Mouse (Mus musculus): ENCODE measurements at regions not wholly inside any gene's neighbourhood (a gene's known extent, or its start where the extent isn't known, plus 50 kb on each side); places are given as distances from the start of the nearest gene placed in this dataset.
A peak's percentile ranks its signal among the peaks of the same experiment; 100 is the strongest.
"Not testable (repeated sequence)": the region's sequence is repeated elsewhere in the genome, so short reads cannot be mapped to it uniquely, and the experiment has no call there.

GRCm38 (mm10) chr12:18606126-18606525, 91.8 kb downstream of the 5730507C01Rik start:
- H3K4me3 ChIP-seq (ENCODE audit: control insufficient read depth, insufficient read depth, low read length); H3K27ac ChIP-seq (ENCODE audit: control insufficient read depth, insufficient read depth, low read length); DNase-seq; H3K4me1 ChIP-seq (replicated peaks; ENCODE audit: control insufficient read depth, insufficient read depth, low read length); H3K27me3 ChIP-seq (ENCODE audit: control insufficient read depth, insufficient read depth, low read length); H3K36me3 ChIP-seq (ENCODE audit: control insufficient read depth, insufficient read depth, low read length): not testable (repeated sequence)

GRCm38 (mm10) chr12:18609835-18610234, 95.5 kb downstream of the 5730507C01Rik start:
- DNase-seq, result peak; percentile 64
- WGBS, result 4% methylated on average over 38 of the region's 38 CpGs
- H3K4me3 ChIP-seq (ENCODE audit: control insufficient read depth, insufficient read depth, low read length), result peak overlapping the region; percentile 61
- no peak for TF ChIP-seq CTCF (IDR thresholded peaks at IDR 0.05; ENCODE audit: borderline replicate concordance, control insufficient read depth, extremely low read depth, insufficient read depth, low read length, poor library complexity)
- TF ChIP-seq POLR2A (IDR thresholded peaks at IDR 0.05; ENCODE audit: control insufficient read depth, extremely low read depth, insufficient read depth, low read length, poor library complexity), result no peak
- H3K36me3 ChIP-seq (ENCODE audit: control insufficient read depth, insufficient read depth, low read length), result no peaks in the 10 kb centered on the region
- no peak overlapping the region for H3K27ac ChIP-seq (ENCODE audit: control insufficient read depth, insufficient read depth, low read length)
- H3K27me3 ChIP-seq (ENCODE audit: control insufficient read depth, insufficient read depth, low read length), result no peaks in the 10 kb centered on the region
- H3K4me1 ChIP-seq (replicated peaks; ENCODE audit: control insufficient read depth, insufficient read depth, low read length), result 0 out of 2 replicates have a peak, but pooled peaks cover 4% of the 10 kb centered on the region

GRCm38 (mm10) chr12:18610581-18610980, 96.3 kb downstream of the 5730507C01Rik start:
- WGBS, result 5% methylated on average over 24 of the region's 24 CpGs
- H3K36me3 ChIP-seq (ENCODE audit: control insufficient read depth, insufficient read depth, low read length); H3K27ac ChIP-seq (ENCODE audit: control insufficient read depth, insufficient read depth, low read length); H3K4me1 ChIP-seq (replicated peaks; ENCODE audit: control insufficient read depth, insufficient read depth, low read length); H3K27me3 ChIP-seq (ENCODE audit: control insufficient read depth, insufficient read depth, low read length): not testable (repeated sequence)
- peak; percentile 3 for DNase-seq
- H3K4me3 ChIP-seq (ENCODE audit: control insufficient read depth, insufficient read depth, low read length), result peak overlapping the region; percentile 61
